ENCODE assay signal across 1 mouse cellular context in the genomic region with DNA sequence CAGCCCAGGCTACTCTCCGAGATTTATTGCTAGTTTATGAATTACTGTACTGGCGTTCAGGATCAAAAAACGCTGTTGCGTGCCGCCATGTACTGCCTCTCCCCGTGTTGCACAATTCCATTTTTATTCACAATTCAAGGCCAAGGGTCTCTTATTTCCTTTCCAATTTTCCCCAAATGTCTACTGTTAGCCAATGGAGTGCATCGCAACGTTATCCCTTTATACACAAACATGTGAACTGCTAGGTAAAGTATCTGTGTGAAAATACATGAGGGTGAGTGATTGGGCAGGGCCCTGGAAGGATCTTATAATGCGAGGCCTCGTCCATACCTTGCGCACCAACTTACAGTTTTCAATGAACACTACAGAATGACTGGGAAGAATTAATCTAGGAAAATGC.
TF ChIP-seq lines count a peak whose summit lies in the region.

No protein-coding gene starts in this region.

TF ChIP-seq in ES-E14, 5 proteins besides CTCF, POLR2A, EP300 and RAD21:
- no peak for TF ChIP-seq HCFC1 (IDR thresholded peaks at IDR 0.05; ENCODE audit: borderline replicate concordance, insufficient read depth, low read length)
- no peak for TF ChIP-seq ZC3H11A (IDR thresholded peaks at IDR 0.05; ENCODE audit: borderline replicate concordance, low read depth, low read length)
- TF ChIP-seq ZNF384 (IDR thresholded peaks at IDR 0.05; ENCODE audit: low read depth, low read length): no peak
- TF ChIP-seq MAFK (IDR thresholded peaks at IDR 0.05; ENCODE audit: insufficient read depth, low read depth, low read length): no peak
- no peak for TF ChIP-seq CHD2 (IDR thresholded peaks at IDR 0.05; ENCODE audit: low read depth, low read length)
